Mouse (Mus musculus): ENCODE data around the gene Bola1.

DNA sequence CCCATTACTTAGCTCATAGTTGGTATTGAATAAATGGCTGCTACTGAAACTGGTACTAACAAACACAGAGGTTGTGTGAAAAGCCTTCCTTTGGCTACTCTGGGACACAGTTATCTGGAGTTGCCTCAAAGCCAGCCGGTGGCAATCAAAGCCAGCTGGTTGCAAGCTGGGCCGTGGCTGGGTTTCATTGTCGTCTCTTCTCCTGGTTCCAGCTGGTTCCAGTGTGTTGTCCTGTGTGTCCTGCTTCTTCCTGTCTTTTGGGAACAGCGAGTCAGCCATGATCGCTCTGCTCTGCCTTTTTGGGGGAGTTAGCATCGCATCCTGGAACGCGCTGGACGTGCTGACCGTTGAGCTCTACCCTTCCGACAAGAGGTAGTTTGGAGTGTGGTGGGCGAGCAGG, 26.5 kb downstream of the Bola1 start:
- TF ChIP-seq TAL1 (IDR thresholded peaks at IDR 0.05; ENCODE audit: low read length) (no peak), GATA1 (IDR thresholded peaks at IDR 0.05; ENCODE audit: low read length) (no peak)
